Mouse (Mus musculus): ENCODE results near the gene Fndc3b. TPM values are rescaled to one million over a fixed set of nuclear protein-coding genes. Genes with fewer than 3 reads are reported as not detected.
A peak's percentile ranks its signal among the peaks of the same experiment; 100 is the strongest.

The Fndc3b gene
- polyA plus RNA-seq, 1 experiment from 2014 or later = 21.9 TPM

DNA sequence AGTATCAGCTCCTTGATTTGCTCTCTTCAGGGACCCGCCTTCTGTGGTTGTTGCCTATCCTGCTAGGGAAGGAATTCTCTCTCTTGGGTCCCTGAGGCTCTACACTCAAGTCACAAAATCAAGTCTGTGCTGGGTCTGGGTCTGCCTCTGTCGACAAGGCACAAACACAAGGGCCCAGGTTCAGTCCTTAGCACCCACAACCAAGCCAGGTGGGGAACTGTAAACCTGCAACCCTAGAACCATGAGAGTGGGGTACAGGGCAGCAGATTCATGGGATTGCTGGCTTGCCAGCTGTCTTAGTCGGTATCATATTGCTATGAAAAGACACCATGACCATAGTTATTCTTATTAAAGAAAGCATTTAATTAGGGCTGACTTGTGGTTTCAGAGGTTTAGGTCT is 121.8 kb downstream of the Fndc3b start:
- H3K9me3 ChIP-seq = no peaks in the 10 kb centered on the region
- H3K4me3 ChIP-seq = no peak overlapping the region
- H3K36me3 ChIP-seq = 0 out of 2 replicates have a peak, but pooled peaks cover 4% of the 10 kb centered on the region
- H3K27ac ChIP-seq = no peak overlapping the region
- no peak for DNase-seq (ENCODE audit: low spot score)
- H3K27me3 ChIP-seq (ENCODE audit: insufficient read depth, poor library complexity, severe bottlenecking) = no peaks in the 10 kb centered on the region
- WGBS = 85% methylated on average over 3 of the region's 3 CpGs
- H3K4me1 ChIP-seq = peaks cover 56% of the 10 kb centered on the region

DNA sequence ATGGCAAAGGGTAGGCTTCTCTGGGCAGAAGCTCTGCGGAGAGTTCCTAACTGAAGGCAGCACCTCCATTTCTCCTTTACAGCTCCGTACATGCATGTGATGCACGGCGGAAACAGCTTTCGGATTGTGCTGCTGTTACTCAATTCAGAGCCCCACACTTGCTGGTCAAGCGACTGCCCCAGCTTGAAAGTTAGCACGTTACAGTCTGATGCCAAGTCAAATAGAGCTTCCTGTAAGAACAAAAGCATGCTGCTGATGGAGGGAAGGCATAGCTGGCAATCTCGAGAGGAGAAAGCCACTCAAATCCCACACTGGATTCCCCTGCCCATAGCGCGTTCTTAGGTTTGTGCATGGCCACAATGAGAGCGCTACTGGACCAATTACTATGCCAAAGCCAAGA is 122.5 kb downstream of the Fndc3b start:
- no peaks in the 10 kb centered on the region for H3K27me3 ChIP-seq (ENCODE audit: insufficient read depth, poor library complexity, severe bottlenecking)
- no peak overlapping the region; the same call in 1 of the 2 replicates for H3K27ac ChIP-seq
- H3K36me3 ChIP-seq = 0 out of 2 replicates have a peak, but pooled peaks cover 4% of the 10 kb centered on the region
- WGBS = 91% methylated on average over 11 of the region's 11 CpGs
- peaks cover 53% of the 10 kb centered on the region for H3K4me1 ChIP-seq
- H3K9me3 ChIP-seq = no peaks in the 10 kb centered on the region
- no peak overlapping the region for H3K4me3 ChIP-seq
- DNase-seq (ENCODE audit: low spot score) = no peak

DNA sequence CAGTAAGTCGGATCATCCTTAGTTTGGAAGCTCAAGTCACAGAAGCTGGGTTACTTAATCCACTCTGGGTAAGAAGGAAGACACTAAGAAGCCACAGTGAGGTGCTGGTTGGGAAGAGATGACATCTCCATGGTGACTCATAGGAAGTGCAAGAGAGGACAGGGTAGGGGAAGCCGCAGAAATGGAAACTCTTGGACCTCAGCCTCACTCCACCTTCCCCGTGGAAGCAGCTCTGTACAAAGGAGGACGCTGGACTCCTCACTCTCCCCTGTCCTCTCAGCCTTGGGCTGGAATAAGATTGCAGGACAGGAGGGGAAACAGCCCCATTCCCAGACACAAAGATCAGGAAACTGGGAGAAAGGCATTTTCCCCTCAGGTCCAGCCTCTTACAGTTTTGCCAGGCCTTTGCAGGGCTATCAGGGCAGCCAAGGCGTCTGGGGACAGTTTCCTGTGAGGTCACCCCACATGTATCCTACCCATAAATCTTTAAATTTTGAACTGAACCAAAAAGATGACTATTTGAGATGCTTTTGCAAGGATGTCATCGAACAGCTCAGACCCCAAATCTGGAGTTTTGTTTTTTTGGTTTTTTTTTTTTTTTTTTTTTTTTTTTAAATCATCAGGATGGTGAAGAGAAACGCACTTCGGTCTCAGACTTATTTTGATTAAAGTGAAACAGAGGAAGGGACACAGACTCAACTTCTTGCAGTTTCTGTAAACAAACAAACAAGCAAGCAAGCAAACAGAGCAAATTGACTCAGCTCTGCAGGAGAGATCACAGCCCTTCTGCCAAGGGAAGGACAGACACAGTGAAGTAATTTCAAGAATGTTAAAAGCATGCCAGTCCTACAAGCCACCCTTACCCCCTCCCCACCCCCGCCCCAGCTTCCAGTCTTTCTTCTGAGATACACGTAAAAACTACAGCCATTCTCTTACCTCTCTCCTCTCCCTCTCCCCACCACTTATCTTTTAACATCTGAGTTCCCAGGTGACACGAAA is 126.2 kb downstream of the Fndc3b start:
- Histone ChIP-seq H3K4me1 (peaks cover 72% of the 10 kb centered on the region), H3K27me3 (ENCODE audit: insufficient read depth, poor library complexity, severe bottlenecking) (no peaks in the 10 kb centered on the region), H3K27ac (peak overlapping the region; percentile 82), H3K9me3 (no peaks in the 10 kb centered on the region), H3K36me3 (no peaks in the 10 kb centered on the region), H3K4me3 (peak overlapping the region; percentile 8; the same call in 1 of the 2 replicates)
- no peak for DNase-seq (ENCODE audit: low spot score)
- 13% methylated on average over 11 of the region's 11 CpGs for WGBS

DNA sequence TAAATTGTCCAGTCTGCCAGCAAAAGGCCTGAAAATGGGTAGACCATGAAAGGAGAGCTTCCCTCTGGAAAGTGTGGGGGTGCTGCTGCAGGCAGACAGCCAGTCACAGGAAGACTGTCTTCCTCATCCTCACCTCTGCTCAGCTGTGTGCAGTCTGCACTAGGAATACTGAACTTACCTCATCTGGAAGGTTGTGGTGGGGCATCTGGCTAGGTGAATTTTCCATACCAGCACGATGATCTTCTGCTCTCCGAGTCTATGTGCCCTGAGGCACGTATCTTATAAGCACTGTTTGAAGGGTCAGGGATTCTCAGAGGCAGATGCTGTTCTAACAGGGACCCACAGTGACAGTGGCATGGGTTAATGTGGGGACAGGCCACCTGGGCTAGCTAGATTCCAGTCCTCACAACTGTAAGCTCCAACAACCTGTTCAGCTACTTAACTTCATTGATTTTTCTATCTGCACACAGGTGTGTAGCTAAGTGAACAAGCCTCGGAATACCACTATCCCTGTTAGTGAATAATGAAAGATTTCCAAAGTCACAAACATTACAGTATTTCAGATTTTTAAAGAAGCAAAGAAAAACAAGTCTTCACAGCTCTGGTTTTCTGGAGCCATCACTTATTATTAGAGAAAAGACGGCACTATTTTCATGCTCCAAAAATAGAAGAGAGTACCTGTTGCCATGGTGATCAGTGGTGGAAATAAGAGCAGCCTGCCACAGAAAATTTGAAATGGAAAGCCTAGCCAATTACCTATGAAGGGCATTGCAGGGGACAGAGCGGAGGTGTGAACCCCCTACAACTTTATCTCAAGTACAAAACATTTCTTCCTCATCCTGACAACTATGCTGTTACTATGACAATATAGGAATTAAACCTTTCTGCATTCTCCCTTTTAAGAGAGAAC is 128.9 kb downstream of the Fndc3b start:
- H3K9me3 ChIP-seq = no peaks in the 10 kb centered on the region
- H3K27ac ChIP-seq = peak overlapping the region; percentile 22; the same call in 1 of the 2 replicates
- 71% methylated on average over 6 of the region's 6 CpGs for WGBS
- no peak overlapping the region for H3K4me3 ChIP-seq
- H3K36me3 ChIP-seq = no peaks in the 10 kb centered on the region
- H3K27me3 ChIP-seq (ENCODE audit: insufficient read depth, poor library complexity, severe bottlenecking) = no peaks in the 10 kb centered on the region
- H3K4me1 ChIP-seq = peaks cover 70% of the 10 kb centered on the region
- no peak for DNase-seq (ENCODE audit: low spot score)

DNA sequence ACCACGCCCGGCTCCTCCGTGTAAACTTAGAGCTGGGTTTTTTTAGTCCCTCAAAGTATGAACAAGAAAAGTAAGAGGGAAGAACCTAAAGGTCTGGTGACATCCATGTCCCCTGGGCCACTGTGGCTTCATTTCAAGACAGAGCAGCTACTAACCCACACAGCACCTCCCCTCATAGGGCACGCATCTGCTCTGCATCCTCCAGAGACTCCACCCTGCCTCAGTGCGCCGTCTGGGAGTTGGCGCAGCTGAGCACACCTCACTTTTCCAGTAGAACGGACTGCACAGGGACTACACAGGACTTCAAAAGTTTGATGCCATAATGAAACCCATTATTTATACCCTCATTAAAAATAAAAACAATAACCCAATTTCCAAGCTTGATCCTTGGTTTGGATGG is 130.2 kb downstream of the Fndc3b start:
- WGBS = 94% methylated on average over 8 of the region's 8 CpGs
- Histone ChIP-seq H3K4me3 (no peak overlapping the region), H3K9me3 (no peaks in the 10 kb centered on the region), H3K4me1 (peaks cover 70% of the 10 kb centered on the region), H3K27ac (no peak overlapping the region), H3K27me3 (ENCODE audit: insufficient read depth, poor library complexity, severe bottlenecking) (no peaks in the 10 kb centered on the region), H3K36me3 (no peaks in the 10 kb centered on the region)
- no peak for DNase-seq (ENCODE audit: low spot score)

DNA sequence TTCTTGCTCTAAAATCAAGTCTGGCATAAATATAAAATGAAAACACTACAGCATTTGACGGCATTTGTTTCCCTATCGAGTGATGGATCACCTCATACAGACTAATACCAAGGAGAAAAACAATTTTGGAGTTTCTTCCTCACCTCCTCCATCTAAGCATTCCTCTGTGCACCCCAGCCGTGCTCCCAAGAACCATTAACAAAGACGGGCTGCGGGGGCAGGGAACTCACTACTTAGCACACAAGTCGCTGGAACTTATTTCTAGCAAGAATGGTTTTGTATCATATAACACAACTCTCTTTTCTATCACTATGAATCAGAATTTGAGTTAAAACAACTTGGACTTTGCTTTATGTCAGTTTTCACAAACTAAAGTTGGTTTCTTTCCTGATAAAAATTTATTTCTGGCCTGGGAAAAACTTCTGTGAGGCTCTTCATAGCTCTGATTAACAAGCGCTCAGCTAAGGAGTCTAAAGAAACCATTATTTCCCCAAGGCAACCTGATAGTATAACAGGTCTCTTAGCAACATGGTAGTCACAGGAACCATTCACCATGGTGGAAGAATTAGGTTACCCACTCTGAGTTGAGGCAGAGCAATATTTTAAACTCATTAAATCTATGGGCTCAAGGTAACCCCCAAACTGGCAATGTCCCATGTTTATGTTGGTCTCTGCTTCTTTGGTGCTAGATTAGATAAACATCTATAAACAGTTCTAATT is 131.1 kb downstream of the Fndc3b start:
- Histone ChIP-seq H3K27ac (no peak overlapping the region), H3K9me3 (no peaks in the 10 kb centered on the region), H3K27me3 (ENCODE audit: insufficient read depth, poor library complexity, severe bottlenecking) (no peaks in the 10 kb centered on the region), H3K4me3 (no peak overlapping the region), H3K4me1 (peaks cover 61% of the 10 kb centered on the region), H3K36me3 (no peaks in the 10 kb centered on the region)
- DNase-seq (ENCODE audit: low spot score) = no peak
- 63% methylated on average over 7 of the region's 7 CpGs for WGBS

DNA sequence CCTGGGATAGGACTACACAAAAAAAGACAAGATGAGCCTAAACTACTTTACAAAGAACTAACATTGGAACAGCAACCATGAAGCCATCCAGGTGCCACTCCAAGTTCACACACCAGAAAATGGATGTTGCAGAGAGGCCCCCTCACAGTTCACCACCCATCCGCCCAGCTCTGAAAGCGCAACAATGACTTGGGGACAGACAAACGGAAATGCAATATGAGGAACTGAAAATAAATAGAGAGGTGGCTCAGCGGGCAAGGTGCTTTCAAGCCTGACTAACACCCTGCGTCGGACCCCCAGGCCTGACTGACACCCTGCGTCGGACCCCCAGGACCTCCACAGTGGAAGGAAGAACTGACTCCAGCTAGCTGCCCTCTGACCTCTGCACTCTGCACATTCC is 131.9 kb downstream of the Fndc3b start:
- whole genome bisulfite sequencing = 86% methylated on average over 8 of the region's 8 CpGs
- H3K4me3 ChIP-seq = no peak overlapping the region
- no peaks in the 10 kb centered on the region for H3K36me3 ChIP-seq
- H3K27me3 ChIP-seq (ENCODE audit: insufficient read depth, poor library complexity, severe bottlenecking) = no peaks in the 10 kb centered on the region
- H3K4me1 ChIP-seq = peaks cover 54% of the 10 kb centered on the region
- H3K9me3 ChIP-seq = no peaks in the 10 kb centered on the region
- no peak for DNase-seq (ENCODE audit: low spot score)
- H3K27ac ChIP-seq = no peak overlapping the region

DNA sequence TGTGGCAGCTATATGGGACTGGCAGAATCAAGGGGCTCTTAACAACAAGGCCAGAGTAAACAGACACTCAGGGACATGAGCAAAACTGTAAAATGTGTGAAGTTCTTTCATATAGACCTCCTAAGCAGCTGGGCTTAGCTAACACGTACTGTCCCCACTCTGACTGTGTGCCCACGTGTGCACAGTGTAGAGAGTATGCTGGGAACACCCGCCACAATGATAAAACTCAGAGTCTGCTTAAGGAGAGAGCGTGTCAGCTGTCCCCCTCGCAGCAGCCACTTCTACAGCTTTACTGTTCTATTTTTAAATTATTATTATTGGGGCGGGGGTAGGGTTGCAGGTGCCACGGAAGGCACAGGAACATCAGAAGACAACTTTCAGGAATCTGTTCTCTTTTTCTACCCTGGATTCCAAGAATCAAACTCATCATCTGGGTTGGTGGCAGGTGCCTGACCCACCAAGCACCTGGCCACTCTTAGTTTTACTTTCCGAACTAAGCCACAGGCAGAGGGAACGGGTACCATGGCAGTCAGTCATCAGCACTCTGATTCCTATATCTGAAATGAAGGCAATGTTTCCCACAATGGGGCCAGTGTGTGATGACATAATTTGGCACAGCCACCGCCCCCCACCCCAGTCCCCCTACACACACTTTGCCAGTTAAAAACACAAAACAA is 133.6 kb downstream of the Fndc3b start:
- H3K36me3 ChIP-seq = no peaks in the 10 kb centered on the region
- H3K9me3 ChIP-seq = no peaks in the 10 kb centered on the region
- no peak for DNase-seq (ENCODE audit: low spot score)
- H3K4me1 ChIP-seq = peaks cover 56% of the 10 kb centered on the region
- no peaks in the 10 kb centered on the region for H3K27me3 ChIP-seq (ENCODE audit: insufficient read depth, poor library complexity, severe bottlenecking)
- H3K27ac ChIP-seq = peak overlapping the region; percentile 1; the same call in 1 of the 2 replicates
- H3K4me3 ChIP-seq = no peak overlapping the region; the same call in 1 of the 2 replicates
- 51% methylated on average over 10 of the region's 10 CpGs for WGBS

DNA sequence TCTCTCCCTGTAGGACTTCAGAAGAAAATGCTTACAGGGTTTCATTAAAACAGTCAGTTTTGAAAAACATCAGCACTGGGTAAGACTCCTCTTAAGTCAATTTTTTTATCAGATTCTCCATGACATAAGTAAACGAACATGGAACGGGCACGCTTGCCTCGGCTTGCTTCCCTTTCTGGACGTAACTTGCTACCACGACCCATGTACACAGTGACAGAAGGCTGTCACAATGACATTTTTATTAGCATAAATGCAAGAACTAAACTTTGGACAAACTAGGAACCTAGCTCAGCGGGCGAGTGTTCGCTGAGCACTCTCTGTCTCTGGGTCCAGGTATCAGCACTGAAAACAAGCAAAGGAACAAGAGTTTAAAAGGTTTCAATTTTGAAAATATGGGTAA is 136.9 kb downstream of the Fndc3b start:
- Histone ChIP-seq H3K4me1 (peaks cover 37% of the 10 kb centered on the region), H3K4me3 (no peak overlapping the region), H3K9me3 (no peaks in the 10 kb centered on the region), H3K27me3 (ENCODE audit: insufficient read depth, poor library complexity, severe bottlenecking) (no peaks in the 10 kb centered on the region), H3K27ac (no peak overlapping the region), H3K36me3 (no peaks in the 10 kb centered on the region)
- DNase-seq (ENCODE audit: low spot score) = no peak
- 78% methylated on average over 9 of the region's 9 CpGs for WGBS

DNA sequence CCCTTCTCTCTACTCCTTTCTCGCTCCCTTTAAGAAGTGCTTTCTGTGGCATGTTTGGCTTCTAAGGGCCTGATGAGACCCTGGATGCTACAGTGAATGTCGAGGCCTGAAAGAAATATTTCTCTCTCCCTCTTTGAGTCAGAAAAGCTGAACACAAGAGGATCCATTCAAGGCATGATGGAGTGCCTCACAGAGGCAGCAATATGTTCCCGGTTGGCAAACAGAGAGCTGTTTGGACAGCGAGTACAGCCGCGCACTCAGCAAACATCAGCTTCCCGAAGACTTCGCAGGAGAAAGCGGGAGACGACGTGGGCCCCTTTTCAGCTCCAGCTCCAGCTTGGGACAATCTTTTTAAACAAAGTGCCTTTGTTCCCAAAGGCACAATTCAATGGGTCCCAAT is 137.6 kb downstream of the Fndc3b start:
- no peaks in the 10 kb centered on the region for H3K27me3 ChIP-seq (ENCODE audit: insufficient read depth, poor library complexity, severe bottlenecking)
- H3K4me1 ChIP-seq = peaks cover 36% of the 10 kb centered on the region
- H3K9me3 ChIP-seq = no peaks in the 10 kb centered on the region
- H3K4me3 ChIP-seq = no peak overlapping the region
- no peaks in the 10 kb centered on the region for H3K36me3 ChIP-seq
- no peak for DNase-seq (ENCODE audit: low spot score)
- H3K27ac ChIP-seq = peak overlapping the region; percentile 5; the same call in 1 of the 2 replicates
- WGBS = 72% methylated on average over 11 of the region's 11 CpGs

DNA sequence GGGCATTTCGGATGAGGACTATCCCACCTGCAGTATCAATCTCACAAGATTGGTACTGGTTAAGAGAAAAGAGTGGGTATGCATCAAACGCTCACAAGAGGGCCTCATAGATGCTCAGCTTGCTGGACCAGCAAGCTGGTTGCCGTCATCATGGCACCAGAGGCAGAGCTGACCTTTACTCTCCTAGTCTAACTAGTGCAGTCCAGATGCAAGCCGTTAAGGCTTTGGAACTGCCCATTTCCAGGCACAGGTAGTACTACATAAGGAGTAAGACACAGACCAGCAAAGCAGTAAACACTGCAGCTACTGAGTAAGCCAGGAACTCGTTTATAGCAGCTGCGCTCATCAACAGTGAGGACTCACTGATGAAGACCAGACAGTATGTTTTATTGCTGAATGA is 138.8 kb downstream of the Fndc3b start:
- no peaks in the 10 kb centered on the region for H3K36me3 ChIP-seq
- H3K27me3 ChIP-seq (ENCODE audit: insufficient read depth, poor library complexity, severe bottlenecking) = no peaks in the 10 kb centered on the region
- 59% methylated on average over 6 of the region's 6 CpGs for WGBS
- no peak overlapping the region for H3K27ac ChIP-seq
- peak; percentile 73 for DNase-seq (ENCODE audit: low spot score)
- H3K4me1 ChIP-seq = peaks cover 28% of the 10 kb centered on the region
- no peaks in the 10 kb centered on the region for H3K9me3 ChIP-seq
- no peak overlapping the region for H3K4me3 ChIP-seq

DNA sequence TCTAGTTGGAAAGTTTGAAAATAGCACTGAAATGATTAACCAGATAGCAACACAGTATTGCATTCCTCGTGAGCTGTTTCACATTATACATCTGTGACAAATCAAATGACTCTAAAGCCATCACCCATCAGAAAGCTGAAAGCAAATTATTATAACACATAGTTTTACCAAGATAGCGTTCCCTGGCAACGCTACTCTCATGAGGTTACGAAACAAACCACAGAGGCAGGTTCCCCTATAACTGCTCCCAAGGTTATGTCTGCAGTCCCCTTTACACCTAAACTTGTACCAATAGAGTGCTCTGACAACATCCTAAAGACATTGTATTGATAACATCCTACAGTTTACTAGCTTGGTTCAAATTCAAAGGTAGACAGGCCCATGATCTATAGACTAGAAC is 145.8 kb downstream of the Fndc3b start:
- Histone ChIP-seq H3K4me3 (no peak overlapping the region), H3K27me3 (ENCODE audit: insufficient read depth, poor library complexity, severe bottlenecking) (no peaks in the 10 kb centered on the region), H3K36me3 (peaks cover 4% of the 10 kb centered on the region; the same call in 1 of the 2 replicates), H3K9me3 (no peaks in the 10 kb centered on the region), H3K27ac (no peak overlapping the region), H3K4me1 (no peaks in the 10 kb centered on the region)
- 89% methylated on average over 4 of the region's 4 CpGs for whole genome bisulfite sequencing
- no peak for DNase-seq (ENCODE audit: low spot score)
